Mouse (Mus musculus) megakaryocyte progenitor cell, adult 5-6 weeks (primary cell): ENCODE data around the gene Nkain1. TPM values are rescaled to one million over a fixed set of nuclear protein-coding genes. Genes with fewer than 3 reads are reported as not detected.

Source experiments
- ATAC-seq: replicated peaks from 2 replicates; pipeline ENCODE4 v1.8.0; 2016; ENCODE audit warnings: mild to moderate bottlenecking, moderate TSS enrichment, inconsistent platforms; ENCODE audit not compliant: poor library complexity
- total RNA-seq, 2 experiments: library from RNA; stranded (forward) in 1 of 2; stranded (reverse) in 1 of 2; fragments of 157-497, 149-512 nt in 1 of 2; fragments of 200-1000 nt in 1 of 2; gene quantifications; 2 replicates each; pipeline versions ENCODE4 v1.2.3 to v1.2.4; 2015 to 2017

The Nkain1 gene
- total RNA-seq, 2 experiments from 2014 or later = 0.17 TPM; not detected in 1

- peak; percentile 30 for ATAC-seq
Measured at GRCm38 (mm10) chr4:130552312-130553120, 21.5 kb downstream of the Nkain1 start.

- ATAC-seq = no peak
Measured at GRCm38 (mm10) chr4:130550511-130550910, 23.5 kb downstream of the Nkain1 start.

- ATAC-seq = peak; percentile 20
Measured at GRCm38 (mm10) chr4:130549189-130549588, 24.8 kb downstream of the Nkain1 start.

GRCm38 (mm10) chr4:130546798-130547562, 27.0 kb downstream of the Nkain1 start:
- ATAC-seq = no peak

- ATAC-seq = no peak
Measured at GRCm38 (mm10) chr4:130544392-130544791, 29.6 kb downstream of the Nkain1 start.

GRCm38 (mm10) chr4:130543121-130543520, 30.9 kb downstream of the Nkain1 start:
- no peak for ATAC-seq

GRCm38 (mm10) chr4:130540831-130541230, 33.1 kb downstream of the Nkain1 start:
- no peak for ATAC-seq

- no peak for ATAC-seq
Measured at GRCm38 (mm10) chr4:130539706-130540105, 34.3 kb downstream of the Nkain1 start.

GRCm38 (mm10) chr4:130539053-130539452, 34.9 kb downstream of the Nkain1 start:
- ATAC-seq = no peak

GRCm38 (mm10) chr4:130537371-130537770, 36.6 kb downstream of the Nkain1 start:
- ATAC-seq = no peak

- no peak for ATAC-seq
Measured at GRCm38 (mm10) chr4:130535789-130536188, 38.2 kb downstream of the Nkain1 start.

- peak; percentile 92 for ATAC-seq
Measured at GRCm38 (mm10) chr4:130533975-130534374, 40.0 kb downstream of the Nkain1 start.

GRCm38 (mm10) chr4:130532347-130532746, 41.6 kb downstream of the Nkain1 start:
- no peak for ATAC-seq

- ATAC-seq = peak; percentile 83
Measured at GRCm38 (mm10) chr4:130531645-130532280, 42.2 kb downstream of the Nkain1 start.

- ATAC-seq = no peak
Measured at GRCm38 (mm10) chr4:130527804-130528203, 46.2 kb downstream of the Nkain1 start.

- ATAC-seq = no peak
Measured at GRCm38 (mm10) chr4:130525041-130525440, 48.9 kb downstream of the Nkain1 start.

GRCm38 (mm10) chr4:130521466-130521865, 52.5 kb downstream of the Nkain1 start:
- ATAC-seq = no peak

- ATAC-seq = peak; percentile 30; the same call in 1 of the 2 replicates
Measured at GRCm38 (mm10) chr4:130520482-130520851, 53.5 kb downstream of the Nkain1 start.

GRCm38 (mm10) chr4:130519567-130520481, 54.1 kb downstream of the Nkain1 start:
- peak; percentile 100 for ATAC-seq

GRCm38 (mm10) chr4:130516490-130516889, 57.5 kb downstream of the Nkain1 start:
- ATAC-seq = no peak
